In genomic region chr2:48186609-48187008, GRCm38 (mm10) we compare ENCODE assay signal across 9 mouse cellular contexts.
DNase-seq lines count a peak whose midpoint lies in the region; ATAC-seq lines count a peak whose summit lies in the region.
"Had no signal": no experiment of that assay in that cellular context is flagged by ENCODE, and none has a peak within 500 bp of the region (broad histone marks: within the 10 kb centered on the region; RNA-seq: fewer than 3 reads in every experiment).

No protein-coding gene starts in this region.

- no peak for ATAC-seq in CD4-positive, CD25-positive, alpha-beta regulatory T cell, adult 4 months
- ATAC-seq: Patski had no signal

- intact Hi-C loops in gastrocnemius, postnatal 14 days (cut with DNase I; ENCODE audit: low total_unique reads) = no loop called here
- intact Hi-C loops in left cerebral cortex, postnatal 25 days (cut with DNase I) = no loop called here

- peak; percentile 13 for DNase-seq in kidney, postnatal 10 days
- DNase-seq in kidney, adult 11 months = no peak
- peak; percentile 29 to 38 for DNase-seq in cerebellum, adult 18-20 months
- peak; percentile 40 for DNase-seq in gastrocnemius, postnatal 14 days
- DNase-seq in left cerebral cortex, postnatal 25 days (ENCODE audit: low spot score in 2 of 2) = peak; percentile 62 to 82
- DNase-seq in thymus, postnatal 25 days = no peak
- DNase-seq in yolk sac, embryonic 10.5 days (ENCODE audit: low spot score) = no peak

Comparison
In these comparisons a context has a peak if more than half of its experiments do, and no peak if none do; other contexts are left out.
1. DNase-seq: peak in kidney, postnatal 10 days (single experiment), cerebellum, adult 18-20 months (2 of 2), gastrocnemius, postnatal 14 days (single experiment) and left cerebral cortex, postnatal 25 days (2 of 2); none in kidney, adult 11 months (single experiment), thymus, postnatal 25 days (single experiment) and yolk sac, embryonic 10.5 days (single experiment).